Comparison of ENCODE assay signal across 7 mouse cellular contexts in the genomic region with DNA sequence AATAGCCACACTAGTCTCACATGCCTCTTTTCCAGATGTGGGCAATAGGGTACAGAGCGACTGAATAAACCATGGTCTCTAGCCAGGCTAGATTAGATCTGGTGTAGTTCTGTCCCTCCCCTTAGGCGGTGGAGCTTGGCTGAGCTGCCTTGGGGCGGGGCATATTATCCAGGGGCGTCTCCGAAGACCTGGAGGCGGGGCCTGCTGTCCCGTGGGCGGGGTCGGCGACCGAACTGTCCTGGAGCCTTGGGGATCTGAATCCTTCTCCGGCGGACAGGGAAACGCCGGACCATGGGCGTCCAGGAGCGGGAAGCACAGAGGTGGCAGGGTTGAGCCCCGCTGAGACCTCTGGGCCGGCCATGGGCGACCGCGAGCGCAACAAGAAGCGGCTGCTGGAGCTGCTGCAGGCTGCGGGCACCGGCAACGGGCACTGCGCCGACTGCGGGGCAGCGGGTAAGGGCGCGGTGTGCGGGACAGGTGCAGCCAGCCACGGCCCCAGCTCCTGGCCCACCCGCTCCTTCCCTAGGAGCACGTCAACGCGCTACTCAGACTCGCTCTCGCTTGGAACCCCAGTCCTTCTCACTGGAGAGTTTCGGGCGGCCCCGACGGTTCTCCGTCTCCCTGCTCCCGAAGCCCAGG. TPM values are rescaled to one million over a fixed set of nuclear protein-coding genes. Genes with fewer than 3 reads are reported as not detected.
A peak's percentile ranks its signal among the peaks of the same experiment; 100 is the strongest.
DNase-seq lines count a peak whose midpoint lies in the region; ATAC-seq and TF ChIP-seq lines count a peak whose summit lies in the region.

A gene (plus strand): TSS at position 249 of the 639 bp plus-strand sequence.

- H3K27me3 ChIP-seq in heart, embryonic 10.5 days (ENCODE audit: insufficient read depth, poor library complexity, severe bottlenecking), result peaks cover 73% of the 10 kb centered on the region
- H3K27me3 ChIP-seq in kidney, embryonic 14.5 days (ENCODE audit: control insufficient read depth, insufficient read depth, low read length), result peaks cover 19% of the 10 kb centered on the region
- H3K27me3 ChIP-seq in limb, embryonic 15.5 days, result peaks cover 43% of the 10 kb centered on the region
- H3K27me3 ChIP-seq in midbrain, embryonic 16.5 days (ENCODE audit: control insufficient read depth, insufficient read depth, low read depth, low read length), result peaks cover 38% of the 10 kb centered on the region
- H3K27me3 ChIP-seq in spleen, adult 2 months (ENCODE audit: control insufficient read depth, insufficient read depth, low read length), result peaks cover 5% of the 10 kb centered on the region; the same call in 1 of the 2 replicates

- H3K9ac ChIP-seq in kidney, embryonic 14.5 days (ENCODE audit: low read depth, low read length), result peak within 1 kb of the TSS; percentile 48
- peak within 1 kb of the TSS; percentile 44 for H3K9ac ChIP-seq in limb, embryonic 15.5 days
- peak within 1 kb of the TSS; percentile 59 for H3K9ac ChIP-seq in midbrain, embryonic 16.5 days (ENCODE audit: low read depth, low read length)

- DNase-seq in heart, embryonic 10.5 days (ENCODE audit: low spot score), result peak; percentile 94
- peak; percentile 54 to 85 for DNase-seq in spleen, adult 2 months (ENCODE audit: low read depth in 1 of 2, low spot score in 2 of 2)

- no peaks in the 10 kb centered on the region for H3K9me3 ChIP-seq in heart, embryonic 10.5 days
- H3K9me3 ChIP-seq in kidney, embryonic 14.5 days (ENCODE audit: control insufficient read depth, low read length), result no peaks in the 10 kb centered on the region
- no peaks in the 10 kb centered on the region for H3K9me3 ChIP-seq in limb, embryonic 15.5 days
- H3K9me3 ChIP-seq in midbrain, embryonic 16.5 days (replicated peaks; ENCODE audit: control insufficient read depth, low read length, poor library complexity, severe bottlenecking), result no peaks in the 10 kb centered on the region; the same call in 1 of the 2 replicates

- H3K4me3 ChIP-seq in brown adipose tissue, adult 24 weeks (ENCODE audit: insufficient read depth, low read depth, low read length), result peak within 1 kb of the TSS; percentile 81
- H3K4me3 ChIP-seq in heart, embryonic 10.5 days, result peak within 1 kb of the TSS; percentile 68
- peak within 1 kb of the TSS; percentile 60 for H3K4me3 ChIP-seq in kidney, embryonic 14.5 days (ENCODE audit: low read length)
- H3K4me3 ChIP-seq in limb, embryonic 15.5 days, result peak within 1 kb of the TSS; percentile 51
- H3K4me3 ChIP-seq in midbrain, embryonic 16.5 days (ENCODE audit: low read depth, low read length), result peak within 1 kb of the TSS; percentile 49
- H3K4me3 ChIP-seq in spleen, adult 2 months (ENCODE audit: extremely low read depth, insufficient read depth, insufficient read length), result peak within 1 kb of the TSS; percentile 66

- WGBS in heart, embryonic 10.5 days, result 2% methylated on average over 47 of the region's 47 CpGs
- 2% methylated on average over 41 of the region's 47 CpGs for WGBS in kidney, embryonic 14.5 days
- 2% methylated on average over 45 of the region's 47 CpGs for WGBS in limb, embryonic 15.5 days
- WGBS in midbrain, embryonic 16.5 days, result 1% methylated on average over 47 of the region's 47 CpGs
- 2% methylated on average over 45 of the region's 47 CpGs for WGBS in spleen, adult 2 months

- H3K4me2 ChIP-seq in kidney, embryonic 14.5 days (replicated peaks; ENCODE audit: low read depth, low read length), result peak within 1 kb of the TSS; percentile 81
- peak within 1 kb of the TSS; percentile 86 for H3K4me2 ChIP-seq in limb, embryonic 15.5 days
- H3K4me2 ChIP-seq in midbrain, embryonic 16.5 days (ENCODE audit: low read length), result peak within 1 kb of the TSS; percentile 78

- no peaks in the 10 kb centered on the region for H3K4me1 ChIP-seq in brown adipose tissue, adult 24 weeks (ENCODE audit: control insufficient read depth, insufficient read depth, insufficient read length, low read length)
- H3K4me1 ChIP-seq in heart, embryonic 10.5 days, result peaks cover 11% of the 10 kb centered on the region
- H3K4me1 ChIP-seq in kidney, embryonic 14.5 days (ENCODE audit: control insufficient read depth, insufficient read depth, low read length), result 0 out of 2 replicates have a peak, but pooled peaks cover 3% of the 10 kb centered on the region
- peaks cover 11% of the 10 kb centered on the region for H3K4me1 ChIP-seq in limb, embryonic 15.5 days
- H3K4me1 ChIP-seq in midbrain, embryonic 16.5 days (ENCODE audit: control insufficient read depth, insufficient read depth, low read length), result peaks cover 7% of the 10 kb centered on the region; the same call in 1 of the 2 replicates
- peaks cover 3% of the 10 kb centered on the region; the same call in 1 of the 2 replicates for H3K4me1 ChIP-seq in spleen, adult 2 months (ENCODE audit: control insufficient read depth, insufficient read depth, insufficient read length)

- H3K36me3 ChIP-seq in heart, embryonic 10.5 days, result no peaks in the 10 kb centered on the region
- H3K36me3 ChIP-seq in kidney, embryonic 14.5 days (ENCODE audit: control insufficient read depth, insufficient read depth, low read length), result no peaks in the 10 kb centered on the region
- H3K36me3 ChIP-seq in limb, embryonic 15.5 days, result no peaks in the 10 kb centered on the region
- H3K36me3 ChIP-seq in midbrain, embryonic 16.5 days (ENCODE audit: control insufficient read depth, insufficient read depth, low read length), result no peaks in the 10 kb centered on the region
- H3K36me3 ChIP-seq in spleen, adult 2 months (ENCODE audit: control insufficient read depth, insufficient read depth, low read length), result no peaks in the 10 kb centered on the region

- no peak for TF ChIP-seq CTCF in spleen, adult 2 months (IDR thresholded peaks at IDR 0.05; ENCODE audit: extremely low read depth, insufficient read depth, insufficient read length, insufficient replicate concordance)

- ATAC-seq in erythroblast, adult 5-6 weeks (replicated peaks; ENCODE audit: low FRiP score, poor library complexity, severe bottlenecking), result peak; percentile 96
- peak; percentile 89 for ATAC-seq in kidney, embryonic 14.5 days (ENCODE audit: low FRiP score, low TSS enrichment)
- ATAC-seq in limb, embryonic 15.5 days (ENCODE audit: insufficient number of reproducible peaks, low FRiP score, low TSS enrichment, low read depth), result peak; percentile 67
- ATAC-seq in midbrain, embryonic 16.5 days, result peak; percentile 42; the same call in 1 of the 2 replicates

- no peak; the same call in 1 of the 2 replicates for TF ChIP-seq POLR2A in spleen, adult 2 months (IDR thresholded peaks at IDR 0.05; ENCODE audit: low read depth, low read length)

- H3K27ac ChIP-seq in brown adipose tissue, adult 24 weeks (replicated peaks; ENCODE audit: low read depth, low read length), result peak within 1 kb of the TSS; percentile 88
- H3K27ac ChIP-seq in heart, embryonic 10.5 days, result peak within 1 kb of the TSS; percentile 52
- H3K27ac ChIP-seq in kidney, embryonic 14.5 days (ENCODE audit: low read depth, low read length), result no peak within 1 kb of the TSS
- H3K27ac ChIP-seq in limb, embryonic 15.5 days, result no peak within 1 kb of the TSS
- H3K27ac ChIP-seq in midbrain, embryonic 16.5 days (ENCODE audit: low read length), result no peak within 1 kb of the TSS
- H3K27ac ChIP-seq in spleen, adult 2 months (ENCODE audit: insufficient read depth, low read length), result peak within 1 kb of the TSS; percentile 63

RNA-seq across cellular contexts. Expression of the gene that starts here (rescaled TPM):
- polyA plus RNA-seq in brown adipose tissue, adult 24 weeks (2012; ENCODE audit: insufficient read depth, insufficient read length, missing spikeins), result 2.9 and 5.8 TPM in 2 replicates
- 1.7 and 5.0 TPM in 2 replicates for total RNA-seq in erythroblast, adult 5-6 weeks (2015; ENCODE audit: low replicate concordance)
- 1.0 and 2.5 TPM in 2 replicates for total RNA-seq in erythroblast, adult 5-6 weeks (2017; ENCODE audit: low replicate concordance)
- 0.18 and 0.46 TPM in 2 replicates for polyA plus RNA-seq in heart, embryonic 10.5 days (2016; fragmentation: Nextera tagmentation; extraction: Ambion mirVana)
- polyA plus RNA-seq in kidney, embryonic 14.5 days (2014; fragmentation: Nextera tagmentation; extraction: Ambion mirVana), result 1.3 and 2.1 TPM in 2 replicates
- 1.9 and 2.5 TPM in 2 replicates for polyA plus RNA-seq in limb, embryonic 15.5 days (2015; fragmentation: Nextera tagmentation; extraction: Ambion mirVana)
- 3.4 and 4.2 TPM in 2 replicates for polyA plus RNA-seq in midbrain, embryonic 16.5 days (2015; fragmentation: Nextera tagmentation; extraction: Ambion mirVana)
- 12.6 and 16.4 TPM in 2 replicates for polyA plus RNA-seq in spleen, adult 2 months (2012; rRNA removed)

Comparison
In these comparisons a context has a peak if more than half of its experiments do, and no peak if none do; other contexts are left out.
1. Peak in DNase-seq, H3K4me3 ChIP-seq and H3K27ac ChIP-seq in heart, embryonic 10.5 days; RNA of the gene not detected or under 1 TPM.
2. H3K27ac ChIP-seq: peak in brown adipose tissue, adult 24 weeks (single experiment) and spleen, adult 2 months (single experiment); none in kidney, embryonic 14.5 days (single experiment), limb, embryonic 15.5 days (single experiment) and midbrain, embryonic 16.5 days (single experiment).
3. ATAC-seq: peak in every context shown above with its lines; median percentile 96 in erythroblast, adult 5-6 weeks; 89 in kidney, embryonic 14.5 days; 67 in limb, embryonic 15.5 days; 42 in midbrain, embryonic 16.5 days.
4. Peak in every context shown above with its lines, with median percentiles within 50 percentile points of each other: H3K4me3 ChIP-seq, H3K4me2 ChIP-seq and H3K9ac ChIP-seq.